Mouse (Mus musculus) urinary bladder, postnatal 14 days (tissue): ENCODE data around the gene Magee1.
"Not testable (repeated sequence)": the region's sequence is repeated elsewhere in the genome, so short reads cannot be mapped to it uniquely, and the experiment has no call there.

Source experiments
- DNase-seq: peaks from one replicate; pipeline ENCODE4 v3.0.0; 2021; ENCODE audit warnings: low spot score

The Magee1 gene

DNA sequence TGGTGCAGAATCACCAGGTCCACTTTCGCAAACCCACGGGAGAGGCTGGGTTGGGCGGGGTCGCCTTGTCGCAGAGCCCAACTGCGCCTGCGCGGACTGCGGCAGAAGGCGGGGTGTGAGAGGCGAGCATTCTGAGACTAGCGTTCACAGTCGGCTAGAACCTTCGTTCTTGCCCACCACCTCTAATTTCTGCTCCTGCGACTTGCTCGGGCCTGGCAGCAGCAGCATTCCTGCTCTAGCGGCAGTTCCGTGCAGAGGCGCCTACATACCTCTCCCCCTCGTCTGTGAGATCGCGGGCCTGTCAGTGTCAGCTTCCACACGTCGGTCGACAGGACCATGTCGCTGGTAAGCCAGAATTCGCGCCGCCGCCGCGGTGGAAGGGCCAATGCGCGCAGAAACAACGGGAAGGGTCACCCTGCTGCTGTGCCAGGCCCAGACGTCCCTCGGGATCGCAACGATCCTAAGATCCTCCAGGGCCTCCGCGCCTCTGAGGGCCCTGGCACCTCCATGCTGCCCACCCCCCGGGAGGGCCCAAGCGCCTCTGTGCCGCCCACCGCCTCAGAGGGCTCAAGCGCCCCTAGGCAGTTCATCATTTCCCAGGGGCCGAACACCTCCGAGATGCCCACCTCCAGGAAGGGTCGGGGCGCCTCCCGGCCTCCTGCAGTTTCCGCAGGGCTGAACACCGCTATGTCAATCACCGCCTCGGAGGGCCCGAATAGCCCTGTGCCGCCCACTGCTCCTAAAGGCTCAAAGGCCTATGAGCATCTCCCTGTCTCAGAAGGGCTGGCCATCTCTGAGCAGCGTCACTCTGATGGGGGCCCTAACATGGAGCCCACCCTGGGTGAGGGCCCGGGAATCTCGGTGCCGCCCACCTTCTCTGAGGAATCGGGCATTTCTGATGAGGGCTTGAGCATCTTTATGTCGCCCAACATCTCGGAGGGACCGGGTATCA lies at the start of gene Magee1:
Gene Magee1 (plus strand): TSS at position 104 of the 952 bp plus-strand sequence.
- peak; percentile 69 for DNase-seq

GRCm38 (mm10) chrX:105079151-105079550 lies 41.0 kb upstream of the Magee1 start:
- DNase-seq: no peak

DNA sequence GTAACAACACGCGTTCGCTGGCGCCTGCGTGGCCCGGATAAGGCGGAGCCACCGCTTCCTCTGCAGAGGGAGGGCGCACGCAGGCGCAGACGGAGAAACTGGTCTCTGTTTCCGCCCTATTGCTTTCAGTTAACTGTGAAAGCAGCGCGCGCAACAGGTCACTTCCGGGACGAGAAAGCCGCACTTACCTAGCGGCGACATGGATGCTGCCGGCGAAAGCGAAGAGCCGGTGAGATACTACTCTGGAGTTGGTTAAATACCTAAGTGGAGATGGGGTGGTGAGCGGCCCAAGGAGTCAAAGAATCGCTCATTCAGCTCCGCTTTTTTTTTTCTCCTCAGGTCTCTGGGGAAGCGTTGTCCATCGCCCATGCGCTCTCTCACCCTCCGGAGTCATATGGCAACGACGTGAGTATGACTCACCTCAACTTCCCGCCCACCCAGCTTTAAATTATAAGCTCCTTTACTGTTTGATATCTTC lies 40.5 kb upstream of the Magee1 start, which contains the start of gene Pbdc1:
Gene Pbdc1 (plus strand): TSS at position 142 of the 478 bp plus-strand sequence.
- peak; percentile 89 for DNase-seq

- DNase-seq: no peak
Observed at GRCm38 (mm10) chrX:105080096-105080495, 40.1 kb upstream of the Magee1 start.

DNA sequence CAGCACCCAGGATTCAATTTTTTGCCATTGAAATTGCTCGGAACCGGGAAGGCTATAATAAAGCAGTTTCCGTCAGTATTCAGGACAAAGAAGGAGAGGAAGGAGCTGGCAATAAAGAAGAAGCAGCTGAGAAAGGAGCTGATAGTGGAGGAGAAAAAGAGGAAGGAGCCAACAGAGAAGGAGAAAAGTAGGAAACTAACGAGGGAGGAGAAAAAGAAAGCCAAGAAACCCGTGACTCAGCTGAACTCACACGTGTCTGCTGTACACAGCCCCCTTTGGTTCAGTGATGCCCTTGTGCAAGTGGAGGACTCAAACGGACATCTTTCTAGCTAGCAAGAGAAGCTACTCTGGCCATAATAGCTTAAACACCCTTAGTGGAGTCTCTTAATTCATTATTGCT lies 37.2 kb upstream of the Magee1 start:
- not testable (repeated sequence) for DNase-seq

GRCm38 (mm10) chrX:105104175-105104574 lies 16.0 kb upstream of the Magee1 start:
- DNase-seq: no peak

GRCm38 (mm10) chrX:105114994-105115393 lies 5.2 kb upstream of the Magee1 start:
- DNase-seq: no peak

GRCm38 (mm10) chrX:105121227-105121865 lies 1.2 kb downstream of the Magee1 start:
- DNase-seq: peak; percentile 64

GRCm38 (mm10) chrX:105124903-105125302 lies 4.7 kb downstream of the Magee1 start:
- no peak for DNase-seq

DNA sequence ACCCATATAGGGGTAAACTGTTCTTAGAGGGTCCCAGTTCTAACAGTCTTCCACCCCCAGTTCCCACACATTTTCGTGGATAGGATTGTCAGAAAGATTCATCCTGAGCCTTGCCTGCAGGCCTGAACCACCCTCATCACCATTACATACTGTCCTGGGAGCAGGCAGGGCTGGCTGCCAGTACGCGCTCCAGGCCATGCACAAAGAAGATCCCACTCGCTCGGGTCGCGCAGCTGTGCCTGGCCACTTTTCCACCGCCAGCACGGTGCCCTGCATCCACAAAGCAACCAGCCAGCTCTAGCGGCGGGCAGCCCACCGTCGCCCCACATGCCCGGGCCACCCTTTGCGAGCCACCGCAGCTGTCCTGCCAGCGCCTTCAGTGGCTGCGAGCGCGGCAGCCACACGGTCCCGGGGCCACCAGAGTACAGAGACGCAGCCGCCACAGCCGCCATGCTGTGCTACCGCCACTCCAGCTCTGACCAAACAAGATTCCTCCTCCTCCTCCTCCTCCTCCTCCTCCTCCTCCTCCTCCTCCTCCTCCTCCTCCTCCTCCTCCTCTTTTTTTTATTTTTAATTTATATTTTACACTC lies 31.8 kb downstream of the Magee1 start:
- DNase-seq: no peak

- DNase-seq: not testable (repeated sequence)
Observed at GRCm38 (mm10) chrX:105165007-105165406, 44.8 kb downstream of the Magee1 start.

- DNase-seq: no peak
Observed at GRCm38 (mm10) chrX:105167217-105167616, 47.0 kb downstream of the Magee1 start.
